Mouse (Mus musculus) heart, postnatal 0 days (tissue): ENCODE data around the gene Myadm. TPM values are rescaled to one million over a fixed set of nuclear protein-coding genes. Genes with fewer than 3 reads are reported as not detected.
"Not testable (repeated sequence)": the region's sequence is repeated elsewhere in the genome, so short reads cannot be mapped to it uniquely, and the experiment has no call there.

Source experiments
- ATAC-seq: fragments of 200-750 bp; cut with Nextera tagmentation; 2 replicates; pipeline ENCODE4 v1.8.0; 2017; ENCODE audit warnings: low read depth, moderate number of reproducible peaks, moderate library complexity; ENCODE audit not compliant: insufficient read depth
- DNase-seq: peaks from one replicate; pipeline ENCODE4 v3.0.0-alpha.2; 2016; ENCODE audit warnings: low spot score
- H3K27ac ChIP-seq: fragments of 300-500 bp; sonication (generic); 2 replicates; pipeline ENCODE4 v1.5.1; 2014; ENCODE audit warnings: low read depth, mild to moderate bottlenecking
- H3K27me3 ChIP-seq: fragments of 300-500 bp; sonication (generic); 2 replicates; pipeline ENCODE4 v1.6.1; 2014; ENCODE audit warnings: low read length, mixed read lengths; ENCODE audit not compliant: control insufficient read depth, insufficient read depth
- H3K36me3 ChIP-seq: fragments of 300-500 bp; sonication (generic); replicated peaks from 2 replicates; pipeline ENCODE4 v1.6.1; 2014; ENCODE audit warnings: low read length, mixed read lengths; ENCODE audit not compliant: control insufficient read depth, insufficient read depth
- H3K4me1 ChIP-seq: fragments of 300-500 bp; sonication (generic); 2 replicates; pipeline ENCODE4 v1.6.1; 2014; ENCODE audit warnings: antibody characterized with exemption; ENCODE audit not compliant: control insufficient read depth, insufficient read depth
- H3K4me2 ChIP-seq: fragments of 300-500 bp; sonication (generic); 2 replicates; pipeline ENCODE4 v1.6.1; 2014; ENCODE audit warnings: low read depth, mild to moderate bottlenecking, low read length, moderate library complexity
- H3K4me3 ChIP-seq: fragments of 300-500 bp; sonication (generic); 2 replicates; pipeline ENCODE4 v1.5.1; 2014; ENCODE audit warnings: low read depth, low read length
- H3K9ac ChIP-seq: fragments of 300-500 bp; sonication (generic); replicated peaks from 2 replicates; pipeline ENCODE4 v1.6.1; 2014; ENCODE audit warnings: low read depth, low read length, mixed read lengths
- H3K9me3 ChIP-seq: fragments of 300-500 bp; sonication (generic); replicated peaks from 2 replicates; pipeline ENCODE4 v1.6.1; 2016; ENCODE audit warnings: low read length; ENCODE audit not compliant: control insufficient read depth
- CTCF ChIP-seq: IDR thresholded peaks from 2 replicates; pipeline ENCODE4 v1.5.1; 2016; ENCODE audit warnings: antibody characterized with exemption, control low read depth, low read depth
- EP300 ChIP-seq: IDR thresholded peaks from 2 replicates; pipeline ENCODE4 v1.6.1; 2016; ENCODE audit warnings: antibody characterized with exemption, low read depth
- WGBS: fragments of 180-500 bp; shearing (Covaris S2); extraction: QIAGEN DNeasy Blood & Tissue Kit; methylation state at CpG from one replicate; pipeline ENCODE4 v1.1.7; 2014; 5-methylcytosine and 5-hydroxymethylcytosine counted together
- polyA plus RNA-seq: library from polyadenylated mRNA; unstranded; fragments of >200 nt; fragmentation: Nextera tagmentation; extraction: Ambion mirVana; gene quantifications from 2 replicates; pipeline ENCODE4 v1.2.1, GENCODE M21; 2015
- total RNA-seq: library from RNA; depleted of rRNA; stranded (reverse); fragments of >200 nt; gene quantifications from 2 replicates; pipeline ENCODE4 v1.2.3, GENCODE M21; 2014; ENCODE audit warnings: low replicate concordance

The Myadm gene
- total and polyA plus RNA-seq, 2 experiments from 2014 or later, result 123 to 223 TPM

GRCm38 (mm10) chr7:3291197-3291596 is 2.3 kb downstream of the Myadm start:
- TF ChIP-seq CTCF (no peak), EP300 (no peak)
- Histone ChIP-seq H3K4me2 (peak overlapping the region; percentile 68), H3K9ac (peak overlapping the region; percentile 77), H3K27ac (peak overlapping the region; percentile 93), H3K27me3 (no peaks in the 10 kb centered on the region), H3K4me1 (peaks cover 21% of the 10 kb centered on the region), H3K36me3 (peaks cover 24% of the 10 kb centered on the region), H3K4me3 (peak overlapping the region; percentile 64), H3K9me3 (no peaks in the 10 kb centered on the region)
- 7% methylated on average over 6 of the region's 6 CpGs for WGBS
- ATAC-seq, result peak; percentile 24; the same call in 1 of the 2 replicates
- peak; percentile 55 for DNase-seq

DNA sequence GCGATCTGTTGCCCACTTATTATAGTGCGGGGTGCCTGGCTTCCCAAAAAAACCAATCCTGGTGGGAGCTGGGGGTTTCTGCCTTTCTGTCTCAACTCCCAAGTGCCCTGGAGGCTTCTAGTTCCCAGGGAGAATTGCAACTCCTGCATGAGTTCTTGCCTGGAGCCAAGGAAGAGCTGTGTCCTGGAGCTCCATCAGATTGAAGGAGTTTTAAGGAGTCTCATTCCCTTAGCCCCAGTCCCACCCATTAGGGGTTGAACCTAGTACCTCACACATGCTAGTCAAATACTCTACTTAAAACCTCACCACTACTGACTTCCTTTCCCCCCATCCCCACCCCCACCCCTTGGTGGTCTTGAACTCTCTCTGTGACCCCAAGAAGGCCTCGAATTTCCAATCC is 2.9 kb downstream of the Myadm start:
- peaks cover 26% of the 10 kb centered on the region for H3K4me1 ChIP-seq
- ATAC-seq, result no peak

DNA sequence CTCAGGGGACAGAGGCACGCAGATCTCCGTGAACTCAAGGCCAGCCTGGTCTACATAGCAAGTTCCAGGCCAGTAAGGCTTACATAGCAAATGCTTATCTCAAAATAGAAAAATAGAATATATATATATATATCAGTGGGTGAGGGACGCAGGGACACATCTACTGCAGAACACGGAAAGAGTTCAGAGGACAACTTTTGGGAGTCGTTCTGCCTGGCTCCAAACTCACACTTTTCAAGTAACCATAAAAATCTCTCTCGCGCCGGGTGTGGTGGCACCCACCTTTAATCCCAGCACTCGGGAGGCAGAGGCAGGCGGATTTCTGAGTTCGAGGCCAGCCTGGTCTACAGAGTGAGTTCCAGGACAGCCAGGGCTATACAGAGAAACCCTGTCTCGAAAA is 3.4 kb downstream of the Myadm start:
- H3K9me3 ChIP-seq, H3K27me3 ChIP-seq, DNase-seq, ATAC-seq: not testable (repeated sequence)
- peak overlapping the region; percentile 68 for H3K4me2 ChIP-seq
- peaks cover 35% of the 10 kb centered on the region for H3K36me3 ChIP-seq
- H3K9ac ChIP-seq, result peak overlapping the region; percentile 77
- H3K27ac ChIP-seq, result peak overlapping the region; percentile 93
- 36% methylated on average over 11 of the region's 12 CpGs for WGBS
- peaks cover 31% of the 10 kb centered on the region for H3K4me1 ChIP-seq
- H3K4me3 ChIP-seq, result peak overlapping the region; percentile 64

More for the DNA sequence above, 2.9 kb downstream of the Myadm start:
- Histone ChIP-seq H3K9me3 (no peaks in the 10 kb centered on the region), H3K4me3 (peak overlapping the region; percentile 64), H3K9ac (peak overlapping the region; percentile 77), H3K27me3 (no peaks in the 10 kb centered on the region), H3K36me3 (peaks cover 30% of the 10 kb centered on the region), H3K27ac (peak overlapping the region; percentile 93), H3K4me2 (peak overlapping the region; percentile 68)
- DNase-seq, result no peak
- TF ChIP-seq EP300 (no peak), CTCF (no peak)
- 36% methylated on average over 3 of the region's 3 CpGs for WGBS

DNA sequence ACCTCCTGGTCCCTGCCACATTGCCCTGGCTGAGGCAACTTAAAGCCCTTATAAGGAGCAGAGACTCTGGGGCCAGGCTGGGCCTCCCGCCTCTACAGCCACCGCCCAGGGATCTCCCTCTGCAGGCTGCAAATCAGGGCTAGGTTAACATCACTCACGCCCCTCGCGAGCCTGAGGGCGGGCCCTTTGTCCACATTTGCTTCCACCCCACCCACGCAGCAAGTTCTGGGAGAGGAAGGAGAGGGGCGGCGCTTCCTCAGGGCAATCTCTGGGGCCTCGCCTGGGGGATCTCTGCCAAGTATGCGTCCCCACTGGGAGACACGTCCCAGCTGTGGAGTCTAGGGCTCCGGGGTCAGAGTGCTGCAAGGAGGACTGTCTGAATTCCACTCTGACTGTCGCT is 3.9 kb downstream of the Myadm start:
- Histone ChIP-seq H3K9ac (peak overlapping the region; percentile 77), H3K4me1 (peaks cover 32% of the 10 kb centered on the region), H3K4me3 (peak overlapping the region; percentile 64), H3K36me3 (peaks cover 40% of the 10 kb centered on the region), H3K9me3 (no peaks in the 10 kb centered on the region), H3K27me3 (no peaks in the 10 kb centered on the region), H3K27ac (peak overlapping the region; percentile 93), H3K4me2 (peak overlapping the region; percentile 68)
- ATAC-seq, result peak; percentile 83
- WGBS, result 1% methylated on average over 14 of the region's 14 CpGs
- TF ChIP-seq CTCF, result peak; percentile 26
- TF ChIP-seq EP300, result peak; percentile 65
- peak; percentile 96 for DNase-seq

- TF ChIP-seq EP300, result no peak
- TF ChIP-seq CTCF, result no peak
- peak overlapping the region; percentile 41 for H3K4me2 ChIP-seq
- no peak overlapping the region for H3K4me3 ChIP-seq
- H3K27me3 ChIP-seq, result no peaks in the 10 kb centered on the region
- H3K9me3 ChIP-seq, result no peaks in the 10 kb centered on the region
- no peak for ATAC-seq
- DNase-seq, result no peak
- 0 out of 2 replicates have a peak overlapping the region, but pooled peaks have one; percentile 11 for H3K27ac ChIP-seq
- 75% methylated on average over 1 of the region's 1 CpGs for WGBS
- H3K36me3 ChIP-seq, result peaks cover 58% of the 10 kb centered on the region
- H3K4me1 ChIP-seq, result peaks cover 40% of the 10 kb centered on the region
- H3K9ac ChIP-seq, result no peak overlapping the region
These were observed 5.9 kb downstream of the Myadm start for GRCm38 (mm10) chr7:3294794-3295193.

DNA sequence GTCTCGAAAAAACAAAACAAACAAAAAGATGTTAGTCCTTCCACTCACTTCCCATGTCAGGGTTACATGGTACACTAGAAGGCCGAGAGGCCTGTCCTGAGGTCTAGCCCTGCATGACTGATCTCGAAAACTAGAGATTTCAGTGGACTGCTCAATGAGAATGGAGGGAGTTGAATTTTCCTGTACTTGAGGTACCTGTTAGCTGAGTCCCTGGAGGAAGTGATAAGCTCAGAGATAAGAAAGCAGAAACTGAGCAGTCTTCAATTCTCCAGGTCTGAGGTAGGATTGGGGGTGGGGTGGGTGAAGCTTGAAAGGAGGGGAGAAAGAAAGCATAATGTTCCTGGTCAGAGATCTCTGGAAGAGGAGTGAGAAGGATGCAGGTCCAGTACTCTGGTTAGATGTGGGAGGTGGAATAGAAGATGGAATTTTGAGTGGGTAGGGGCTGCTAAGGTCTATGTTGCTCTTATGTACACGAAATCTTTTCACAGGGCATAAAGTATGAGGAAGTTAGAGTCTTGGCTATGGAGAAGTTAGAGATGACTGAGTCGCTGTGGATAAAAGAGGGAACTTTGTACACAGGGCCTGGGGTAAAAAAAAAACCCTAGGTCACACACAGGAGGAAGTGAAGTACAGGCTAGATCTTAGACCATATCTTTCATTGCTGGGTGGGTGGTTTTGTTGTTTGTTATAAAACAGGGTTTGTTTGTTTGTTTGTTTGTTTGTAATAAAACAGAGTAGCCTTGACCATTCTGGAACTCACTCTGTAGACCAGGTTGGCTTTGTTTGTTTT is 6.6 kb downstream of the Myadm start:
- Histone ChIP-seq H3K4me3 (no peak overlapping the region), H3K27me3 (no peaks in the 10 kb centered on the region), H3K9ac (no peak overlapping the region), H3K27ac (peak overlapping the region; percentile 11; the same call in 1 of the 2 replicates), H3K9me3 (no peaks in the 10 kb centered on the region), H3K4me2 (peak overlapping the region; percentile 41), H3K4me1 (peaks cover 40% of the 10 kb centered on the region), H3K36me3 (peaks cover 62% of the 10 kb centered on the region)
- no peak for TF ChIP-seq EP300
- no peak for TF ChIP-seq CTCF
- ATAC-seq (no peak), DNase-seq (no peak)
- WGBS, result 71% methylated on average over 5 of the region's 5 CpGs
